Mouse (Mus musculus): ENCODE data around the gene Rad9a. TPM values are rescaled to one million over a fixed set of nuclear protein-coding genes. Genes with fewer than 3 reads are reported as not detected.

Rad9a gene
- total RNA-seq, 2 experiments from 2014 or later, result 8.7 to 10.1 TPM

- H3K4me3 ChIP-seq, result peak within 1 kb of the TSS; percentile 97
- TF ChIP-seq CTCF (IDR thresholded peaks at IDR 0.05), result no peak
- intact Hi-C loops (cut with DNase I), result no loop called here
- DNase-seq (ENCODE audit: extremely low spot score in 1 of 2, low spot score in 2 of 2), result no peak
- peak within 1 kb of the TSS; percentile 98 for H3K27ac ChIP-seq
Observed at GRCm38 (mm10) chr19:4190831-4191334, 10.6 kb downstream of the Rad9a start, which contains the start of gene Tbc1d10c. TSS of gene Tbc1d10c (minus strand) at chr19:4191284.

GRCm38 (mm10) chr19:4189051-4189620, 12.3 kb downstream of the Rad9a start:
- H3K4me3 ChIP-seq, result no peak overlapping the region

GRCm38 (mm10) chr19:4187303-4187702, 14.2 kb downstream of the Rad9a start:
- H3K4me3 ChIP-seq, result no peak overlapping the region
- intact Hi-C loops (cut with DNase I), result no loop called here
- TF ChIP-seq CTCF (IDR thresholded peaks at IDR 0.05), result no peak
- no peak overlapping the region for H3K27ac ChIP-seq
- no peak for DNase-seq (ENCODE audit: extremely low spot score in 1 of 2, low spot score in 2 of 2)

More at GRCm38 (mm10) chr19:4189051-4189620, 12.3 kb downstream of the Rad9a start:
- intact Hi-C loops (cut with DNase I), result no loop called here
- TF ChIP-seq CTCF (IDR thresholded peaks at IDR 0.05), result no peak
- H3K27ac ChIP-seq, result no peak overlapping the region
- DNase-seq (ENCODE audit: extremely low spot score in 1 of 2, low spot score in 2 of 2), result no peak

GRCm38 (mm10) chr19:4184976-4185975, 16.2 kb downstream of the Rad9a start:
- no peak for TF ChIP-seq CTCF (IDR thresholded peaks at IDR 0.05)
- intact Hi-C loops (cut with DNase I), result no loop called here
- no peak overlapping the region for H3K27ac ChIP-seq
- H3K4me3 ChIP-seq, result no peak overlapping the region
- no peak for DNase-seq (ENCODE audit: extremely low spot score in 1 of 2, low spot score in 2 of 2)

- intact Hi-C loops (cut with DNase I), result no loop called here
- no peak overlapping the region for H3K4me3 ChIP-seq
- TF ChIP-seq CTCF (IDR thresholded peaks at IDR 0.05), result no peak
- H3K27ac ChIP-seq, result peak overlapping the region; percentile 55
- DNase-seq (ENCODE audit: extremely low spot score in 1 of 2, low spot score in 2 of 2), result no peak
Observed at GRCm38 (mm10) chr19:4183689-4184088, 17.8 kb downstream of the Rad9a start.

- peak overlapping the region; percentile 13; the same call in 1 of the 2 replicates for H3K27ac ChIP-seq
- no peak overlapping the region for H3K4me3 ChIP-seq
- intact Hi-C loops (cut with DNase I), result no loop called here
- peak; percentile 72 to 74 for DNase-seq (ENCODE audit: extremely low spot score in 1 of 2, low spot score in 2 of 2)
- TF ChIP-seq CTCF (IDR thresholded peaks at IDR 0.05), result no peak
Observed at GRCm38 (mm10) chr19:4181892-4182291, 19.6 kb downstream of the Rad9a start.

GRCm38 (mm10) chr19:4180411-4180810, 21.1 kb downstream of the Rad9a start:
- DNase-seq (ENCODE audit: extremely low spot score in 1 of 2, low spot score in 2 of 2), result no peak
- Histone ChIP-seq H3K27ac (no peak overlapping the region), H3K4me3 (no peak overlapping the region)
- TF ChIP-seq CTCF (IDR thresholded peaks at IDR 0.05), result no peak
- intact Hi-C loops (cut with DNase I), result no loop called here

GRCm38 (mm10) chr19:4175368-4175947, 26.0 kb downstream of the Rad9a start, which contains the start of gene Carns1:
TSS of gene Carns1 (minus strand) at chr19:4175479.
- intact Hi-C loops (cut with DNase I), result no loop called here
- Histone ChIP-seq H3K4me3 (no peak within 1 kb of the TSS), H3K27ac (peak within 1 kb of the TSS; percentile 69)
- no peak for TF ChIP-seq CTCF (IDR thresholded peaks at IDR 0.05)
- DNase-seq (ENCODE audit: extremely low spot score in 1 of 2, low spot score in 2 of 2), result no peak

- TF ChIP-seq CTCF (IDR thresholded peaks at IDR 0.05), result no peak; the same call in none of the 2 replicates
- intact Hi-C loops (cut with DNase I), result no loop called here
- Histone ChIP-seq H3K4me3 (no peak overlapping the region), H3K27ac (no peak overlapping the region)
- DNase-seq (ENCODE audit: extremely low spot score in 1 of 2, low spot score in 2 of 2), result no peak
Observed at GRCm38 (mm10) chr19:4172925-4173324, 28.5 kb downstream of the Rad9a start.

GRCm38 (mm10) chr19:4171393-4172290, 29.8 kb downstream of the Rad9a start:
- H3K4me3 ChIP-seq, result no peak overlapping the region
- intact Hi-C loops (cut with DNase I), result loop anchor here (2.0 kb wide), 1 partner anchor 57 kb away; no protein-coding TSS in a partner anchor
- H3K27ac ChIP-seq, result no peak overlapping the region
- TF ChIP-seq CTCF (IDR thresholded peaks at IDR 0.05), result no peak
- no peak for DNase-seq (ENCODE audit: extremely low spot score in 1 of 2, low spot score in 2 of 2)

Measured in left cerebral cortex, adult 2 months (tissue).